8 mouse cellular contexts compared by ENCODE assay signal in the genomic region with DNA sequence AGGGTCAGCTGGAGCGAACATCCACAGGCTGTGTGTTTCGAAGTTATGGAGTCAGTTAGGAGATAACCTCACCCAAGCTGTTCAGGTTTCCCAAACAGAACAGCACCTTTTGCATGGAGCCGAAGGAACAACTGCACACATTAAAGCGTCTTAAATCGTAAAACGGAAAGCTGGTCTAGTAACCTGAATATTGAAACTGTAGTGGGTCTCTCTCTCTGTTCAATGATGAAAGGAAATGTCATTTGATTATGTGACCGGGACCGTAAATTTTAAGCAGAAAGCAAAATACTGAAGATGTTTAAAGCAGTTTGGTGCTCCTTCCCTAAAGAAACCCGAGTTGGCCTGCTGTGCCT. TPM values are rescaled to one million over a fixed set of nuclear protein-coding genes. Genes with fewer than 3 reads are reported as not detected.
DNase-seq lines count a peak whose midpoint lies in the region; ATAC-seq and TF ChIP-seq lines count a peak whose summit lies in the region.

No protein-coding gene starts in this region.

- WGBS in heart, postnatal 0 days, result 9% methylated on average over 9 of the region's 9 CpGs
- WGBS in hindbrain, embryonic 13.5 days, result 19% methylated on average over 9 of the region's 9 CpGs
- WGBS in midbrain, embryonic 13.5 days, result 23% methylated on average over 9 of the region's 9 CpGs

- ATAC-seq in heart, postnatal 0 days (ENCODE audit: insufficient read depth, low read depth), result no peak
- ATAC-seq in hindbrain, embryonic 13.5 days (ENCODE audit: low FRiP score), result no peak
- no peak for ATAC-seq in midbrain, embryonic 13.5 days
- no peak for ATAC-seq in monocyte, adult 5-6 weeks (replicated peaks; ENCODE audit: insufficient number of reproducible peaks, low FRiP score, low TSS enrichment, poor library complexity, severe bottlenecking)

- H3K4me3 ChIP-seq in heart, postnatal 0 days (ENCODE audit: low read depth, low read length), result peak overlapping the region; percentile 98
- peak overlapping the region; percentile 99 for H3K4me3 ChIP-seq in hindbrain, embryonic 13.5 days
- peak overlapping the region; percentile 99 for H3K4me3 ChIP-seq in midbrain, embryonic 13.5 days (replicated peaks)

- peak; percentile 29 for DNase-seq in heart, postnatal 0 days (ENCODE audit: low spot score)
- DNase-seq in heart, postnatal 10 days, result no peak
- peak; percentile 35 for DNase-seq in NIH3T3 (ENCODE audit: low read depth)
- no peak for DNase-seq in embryo, embryonic 9.5 days (ENCODE audit: extremely low spot score)
- no peak for DNase-seq in adrenal gland, postnatal 10 days

- intact Hi-C loops in heart, postnatal 10 days (cut with DNase I), result loop anchor here (10.0 kb wide), 1 partner anchor 110 kb away; no protein-coding TSS in a partner anchor

- H3K36me3 ChIP-seq in heart, postnatal 0 days (replicated peaks; ENCODE audit: control insufficient read depth, insufficient read depth, low read length), result no peaks in the 10 kb centered on the region; the same call in 1 of the 2 replicates
- H3K36me3 ChIP-seq in hindbrain, embryonic 13.5 days, result 0 out of 2 replicates have a peak, but pooled peaks cover 5% of the 10 kb centered on the region
- H3K36me3 ChIP-seq in midbrain, embryonic 13.5 days, result 0 out of 2 replicates have a peak, but pooled peaks cover 2% of the 10 kb centered on the region

- peak overlapping the region; percentile 86 for H3K4me2 ChIP-seq in heart, postnatal 0 days (ENCODE audit: low read depth, low read length)
- H3K4me2 ChIP-seq in hindbrain, embryonic 13.5 days, result peak overlapping the region; percentile 77
- H3K4me2 ChIP-seq in midbrain, embryonic 13.5 days (replicated peaks), result peak overlapping the region; percentile 80

- H3K4me1 ChIP-seq in heart, postnatal 0 days (ENCODE audit: control insufficient read depth, insufficient read depth), result peaks cover 7% of the 10 kb centered on the region
- peaks cover 49% of the 10 kb centered on the region for H3K4me1 ChIP-seq in hindbrain, embryonic 13.5 days (replicated peaks)
- peaks cover 57% of the 10 kb centered on the region for H3K4me1 ChIP-seq in midbrain, embryonic 13.5 days (replicated peaks)

- H3K9me3 ChIP-seq in heart, postnatal 0 days (replicated peaks; ENCODE audit: control insufficient read depth, low read length), result no peaks in the 10 kb centered on the region
- no peaks in the 10 kb centered on the region for H3K9me3 ChIP-seq in hindbrain, embryonic 13.5 days
- no peaks in the 10 kb centered on the region for H3K9me3 ChIP-seq in midbrain, embryonic 13.5 days

- peak overlapping the region; percentile 99 for H3K9ac ChIP-seq in heart, postnatal 0 days (replicated peaks; ENCODE audit: low read depth, low read length)
- H3K9ac ChIP-seq in hindbrain, embryonic 13.5 days, result peak overlapping the region; percentile 99
- H3K9ac ChIP-seq in midbrain, embryonic 13.5 days (replicated peaks), result peak overlapping the region; percentile 98

- no peak for TF ChIP-seq EP300 in heart, postnatal 0 days (IDR thresholded peaks at IDR 0.05; ENCODE audit: low read depth)

- no peaks in the 10 kb centered on the region for H3K27me3 ChIP-seq in heart, postnatal 0 days (ENCODE audit: control insufficient read depth, insufficient read depth, low read length)
- no peaks in the 10 kb centered on the region for H3K27me3 ChIP-seq in hindbrain, embryonic 13.5 days
- H3K27me3 ChIP-seq in midbrain, embryonic 13.5 days, result no peaks in the 10 kb centered on the region

- H3K27ac ChIP-seq in heart, postnatal 0 days (ENCODE audit: low read depth), result peak overlapping the region; percentile 97; the same call in 1 of the 2 replicates
- H3K27ac ChIP-seq in hindbrain, embryonic 13.5 days, result peak overlapping the region; percentile 98
- no peak overlapping the region for H3K27ac ChIP-seq in midbrain, embryonic 13.5 days

- TF ChIP-seq CTCF in heart, postnatal 0 days (IDR thresholded peaks at IDR 0.05; ENCODE audit: low read depth), result no peak

RNA-seq across cellular contexts. Expression of a gene that starts 1.7 kb away (rescaled TPM):
- 33.6 and 49.2 TPM in 2 replicates for total RNA-seq in heart, postnatal 0 days (2014; rRNA removed; ENCODE audit: low replicate concordance)
- 35.3 and 36.8 TPM in 2 replicates for polyA plus RNA-seq in heart, postnatal 0 days (2015; fragmentation: Nextera tagmentation; extraction: Ambion mirVana)
- 10 to 100 TPM; 31.8 to 35.8 TPM for total RNA-seq in heart, postnatal 10 days (2021)
- 79.2 and 83.9 TPM in 2 replicates for polyA plus RNA-seq in hindbrain, embryonic 13.5 days (2015; fragmentation: Nextera tagmentation; extraction: Ambion mirVana)
- 72.8 and 85.2 TPM in 2 replicates for polyA plus RNA-seq in midbrain, embryonic 13.5 days (2015; fragmentation: Nextera tagmentation; extraction: Ambion mirVana)
- total RNA-seq in monocyte, adult 5-6 weeks (2017), result 50.1 to 57.9 TPM (median 51.8 TPM) in 3 replicates
- 10 to 100 TPM; 30.8 to 32.2 TPM for total RNA-seq in adrenal gland, postnatal 10 days (2021)

RNA-seq across cellular contexts. Expression of a gene that starts 2.0 kb away (rescaled TPM):
- 16.3 and 21.9 TPM in 2 replicates for total RNA-seq in heart, postnatal 0 days (2014; rRNA removed; ENCODE audit: low replicate concordance)
- 30.9 and 33.8 TPM in 2 replicates for polyA plus RNA-seq in heart, postnatal 0 days (2015; fragmentation: Nextera tagmentation; extraction: Ambion mirVana)
- total RNA-seq in heart, postnatal 10 days (2021), result 10 to 100 TPM; 28.0 to 29.1 TPM
- polyA plus RNA-seq in hindbrain, embryonic 13.5 days (2015; fragmentation: Nextera tagmentation; extraction: Ambion mirVana), result 97.0 and 99.6 TPM in 2 replicates
- polyA plus RNA-seq in midbrain, embryonic 13.5 days (2015; fragmentation: Nextera tagmentation; extraction: Ambion mirVana), result 103 and 110 TPM in 2 replicates
- 81.5 to 110 TPM (median 88.5 TPM) in 3 replicates for total RNA-seq in monocyte, adult 5-6 weeks (2017)
- 10 to 100 TPM; 28.4 to 33.4 TPM for total RNA-seq in adrenal gland, postnatal 10 days (2021)

RNA-seq across cellular contexts. Expression of a gene that starts 25.6 kb away (rescaled TPM):
- total RNA-seq in heart, postnatal 0 days (2014; rRNA removed; ENCODE audit: low replicate concordance), result 32.5 and 44.7 TPM in 2 replicates
- 29.0 and 31.6 TPM in 2 replicates for polyA plus RNA-seq in heart, postnatal 0 days (2015; fragmentation: Nextera tagmentation; extraction: Ambion mirVana)
- 10 to 100 TPM; 25.8 to 26.7 TPM for total RNA-seq in heart, postnatal 10 days (2021)
- polyA plus RNA-seq in hindbrain, embryonic 13.5 days (2015; fragmentation: Nextera tagmentation; extraction: Ambion mirVana), result 106 and 125 TPM in 2 replicates
- 104 and 116 TPM in 2 replicates for polyA plus RNA-seq in midbrain, embryonic 13.5 days (2015; fragmentation: Nextera tagmentation; extraction: Ambion mirVana)
- 57.6 to 103 TPM (median 91.7 TPM) in 3 replicates for total RNA-seq in monocyte, adult 5-6 weeks (2017)
- total RNA-seq in adrenal gland, postnatal 10 days (2021), result 10 to 100 TPM; 34.0 to 44.0 TPM

Comparison
In these comparisons a context has a peak if more than half of its experiments do, and no peak if none do; other contexts are left out.
1. DNase-seq: peak in heart, postnatal 0 days (single experiment) and NIH3T3 (single experiment); none in heart, postnatal 10 days (0 of 2), embryo, embryonic 9.5 days (single experiment) and adrenal gland, postnatal 10 days (single experiment).
2. Peak in every context shown above with its lines, with median percentiles within 50 percentile points of each other: H3K4me2 ChIP-seq, H3K4me3 ChIP-seq and H3K9ac ChIP-seq.